Mouse (Mus musculus): ENCODE measurements around the gene Pptc7.

Pptc7 gene

GRCm38 (mm10) chr5:122319474-122320204 is 35.5 kb downstream of the Pptc7 start:
- Histone ChIP-seq H3K36me3 (ENCODE audit: control insufficient read depth, insufficient read depth, low read length, poor library complexity, severe bottlenecking) (peaks cover 2% of the 10 kb centered on the region), H3K27me3 (ENCODE audit: control insufficient read depth, insufficient read depth, low read length, poor library complexity, severe bottlenecking) (no peaks in the 10 kb centered on the region)
- no peak for DNase-seq (ENCODE audit: low read depth, low spot score)

- DNase-seq (ENCODE audit: low read depth, low spot score), result no peak
- no peaks in the 10 kb centered on the region for H3K27me3 ChIP-seq (ENCODE audit: control insufficient read depth, insufficient read depth, low read length, poor library complexity, severe bottlenecking)
- peaks cover 5% of the 10 kb centered on the region for H3K36me3 ChIP-seq (ENCODE audit: control insufficient read depth, insufficient read depth, low read length, poor library complexity, severe bottlenecking)
These were observed 36.1 kb downstream of the Pptc7 start for GRCm38 (mm10) chr5:122320205-122320781.

- DNase-seq (ENCODE audit: low read depth, low spot score), result no peak
- Histone ChIP-seq H3K27me3 (ENCODE audit: control insufficient read depth, insufficient read depth, low read length, poor library complexity, severe bottlenecking) (no peaks in the 10 kb centered on the region), H3K36me3 (ENCODE audit: control insufficient read depth, insufficient read depth, low read length, poor library complexity, severe bottlenecking) (peaks cover 5% of the 10 kb centered on the region)
These were observed 39.4 kb downstream of the Pptc7 start for GRCm38 (mm10) chr5:122323523-122323922.

- H3K36me3 ChIP-seq (ENCODE audit: control insufficient read depth, insufficient read depth, low read length, poor library complexity, severe bottlenecking), result peaks cover 5% of the 10 kb centered on the region; the same call in 1 of the 2 replicates
- H3K27me3 ChIP-seq (ENCODE audit: control insufficient read depth, insufficient read depth, low read length, poor library complexity, severe bottlenecking), result no peaks in the 10 kb centered on the region
- DNase-seq (ENCODE audit: low read depth, low spot score), result no peak
These were observed 40.7 kb downstream of the Pptc7 start for GRCm38 (mm10) chr5:122324608-122325431.

- no peaks in the 10 kb centered on the region for H3K27me3 ChIP-seq (ENCODE audit: control insufficient read depth, insufficient read depth, low read length, poor library complexity, severe bottlenecking)
- peaks cover 5% of the 10 kb centered on the region; the same call in 1 of the 2 replicates for H3K36me3 ChIP-seq (ENCODE audit: control insufficient read depth, insufficient read depth, low read length, poor library complexity, severe bottlenecking)
- DNase-seq (ENCODE audit: low read depth, low spot score), result no peak
These were observed 41.3 kb downstream of the Pptc7 start for GRCm38 (mm10) chr5:122325477-122325876.

GRCm38 (mm10) chr5:122327283-122327682 is 43.1 kb downstream of the Pptc7 start:
- H3K27me3 ChIP-seq (ENCODE audit: control insufficient read depth, insufficient read depth, low read length, poor library complexity, severe bottlenecking), result no peaks in the 10 kb centered on the region
- DNase-seq (ENCODE audit: low read depth, low spot score), result no peak
- H3K36me3 ChIP-seq (ENCODE audit: control insufficient read depth, insufficient read depth, low read length, poor library complexity, severe bottlenecking), result peaks cover 5% of the 10 kb centered on the region

GRCm38 (mm10) chr5:122330269-122330668 is 46.1 kb downstream of the Pptc7 start:
- DNase-seq (ENCODE audit: low read depth, low spot score), result no peak
- Histone ChIP-seq H3K36me3 (ENCODE audit: control insufficient read depth, insufficient read depth, low read length, poor library complexity, severe bottlenecking) (peaks cover 1% of the 10 kb centered on the region; the same call in 1 of the 2 replicates), H3K27me3 (ENCODE audit: control insufficient read depth, insufficient read depth, low read length, poor library complexity, severe bottlenecking) (no peaks in the 10 kb centered on the region)

- peaks cover 1% of the 10 kb centered on the region; the same call in 1 of the 2 replicates for H3K36me3 ChIP-seq (ENCODE audit: control insufficient read depth, insufficient read depth, low read length, poor library complexity, severe bottlenecking)
- no peak for DNase-seq (ENCODE audit: low read depth, low spot score)
- no peaks in the 10 kb centered on the region for H3K27me3 ChIP-seq (ENCODE audit: control insufficient read depth, insufficient read depth, low read length, poor library complexity, severe bottlenecking)
These were observed 50.5 kb downstream of the Pptc7 start for GRCm38 (mm10) chr5:122334682-122335081.

- H3K27me3 ChIP-seq (ENCODE audit: control insufficient read depth, insufficient read depth, low read length, poor library complexity, severe bottlenecking), result no peaks in the 10 kb centered on the region
- DNase-seq (ENCODE audit: low read depth, low spot score), result no peak
- H3K36me3 ChIP-seq (ENCODE audit: control insufficient read depth, insufficient read depth, low read length, poor library complexity, severe bottlenecking), result no peaks in the 10 kb centered on the region
These were observed 52.6 kb downstream of the Pptc7 start for GRCm38 (mm10) chr5:122336554-122337294.

GRCm38 (mm10) chr5:122342874-122343273 is 58.7 kb downstream of the Pptc7 start:
- H3K27me3 ChIP-seq (ENCODE audit: control insufficient read depth, insufficient read depth, low read length, poor library complexity, severe bottlenecking), result no peaks in the 10 kb centered on the region
- DNase-seq (ENCODE audit: low read depth, low spot score), result peak; percentile 30
- H3K36me3 ChIP-seq (ENCODE audit: control insufficient read depth, insufficient read depth, low read length, poor library complexity, severe bottlenecking), result no peaks in the 10 kb centered on the region; the same call in 1 of the 2 replicates

GRCm38 (mm10) chr5:122343768-122344167 is 59.6 kb downstream of the Pptc7 start:
- Histone ChIP-seq H3K27me3 (ENCODE audit: control insufficient read depth, insufficient read depth, low read length, poor library complexity, severe bottlenecking) (no peaks in the 10 kb centered on the region), H3K36me3 (ENCODE audit: control insufficient read depth, insufficient read depth, low read length, poor library complexity, severe bottlenecking) (no peaks in the 10 kb centered on the region; the same call in 1 of the 2 replicates)
- DNase-seq (ENCODE audit: low read depth, low spot score), result peak; percentile 68

- Histone ChIP-seq H3K36me3 (ENCODE audit: control insufficient read depth, insufficient read depth, low read length, poor library complexity, severe bottlenecking) (no peaks in the 10 kb centered on the region; the same call in 1 of the 2 replicates), H3K27me3 (ENCODE audit: control insufficient read depth, insufficient read depth, low read length, poor library complexity, severe bottlenecking) (no peaks in the 10 kb centered on the region)
- DNase-seq (ENCODE audit: low read depth, low spot score), result peak; percentile 91
These were observed 60.1 kb downstream of the Pptc7 start for GRCm38 (mm10) chr5:122344260-122344659.

GRCm38 (mm10) chr5:122345777-122346176 is 61.6 kb downstream of the Pptc7 start:
- DNase-seq (ENCODE audit: low read depth, low spot score), result no peak
- Histone ChIP-seq H3K36me3 (ENCODE audit: control insufficient read depth, insufficient read depth, low read length, poor library complexity, severe bottlenecking) (no peaks in the 10 kb centered on the region; the same call in 1 of the 2 replicates), H3K27me3 (ENCODE audit: control insufficient read depth, insufficient read depth, low read length, poor library complexity, severe bottlenecking) (no peaks in the 10 kb centered on the region)

GRCm38 (mm10) chr5:122353807-122354491 is 69.8 kb downstream of the Pptc7 start, which contains the start of the genes Rad9b and Vps29:
Gene Rad9b (minus strand): TSS chr5:122354233.
Gene Vps29 (plus strand): TSS chr5:122354369.
- Histone ChIP-seq H3K36me3 (ENCODE audit: control insufficient read depth, insufficient read depth, low read length, poor library complexity, severe bottlenecking) (no peaks in the 10 kb centered on the region; the same call in 1 of the 2 replicates), H3K27me3 (ENCODE audit: control insufficient read depth, insufficient read depth, low read length, poor library complexity, severe bottlenecking) (no peaks in the 10 kb centered on the region)
- DNase-seq (ENCODE audit: low read depth, low spot score), result peak; percentile 100
